Mouse (Mus musculus): ENCODE data around the gene Camk2n2. TPM values are rescaled to one million over a fixed set of nuclear protein-coding genes. Genes with fewer than 3 reads are reported as not detected.
A peak's percentile ranks its signal among the peaks of the same experiment; 100 is the strongest.

Gene Camk2n2
- polyA plus RNA-seq, 2 experiments: 1.1 to 4.3 TPM

DNA sequence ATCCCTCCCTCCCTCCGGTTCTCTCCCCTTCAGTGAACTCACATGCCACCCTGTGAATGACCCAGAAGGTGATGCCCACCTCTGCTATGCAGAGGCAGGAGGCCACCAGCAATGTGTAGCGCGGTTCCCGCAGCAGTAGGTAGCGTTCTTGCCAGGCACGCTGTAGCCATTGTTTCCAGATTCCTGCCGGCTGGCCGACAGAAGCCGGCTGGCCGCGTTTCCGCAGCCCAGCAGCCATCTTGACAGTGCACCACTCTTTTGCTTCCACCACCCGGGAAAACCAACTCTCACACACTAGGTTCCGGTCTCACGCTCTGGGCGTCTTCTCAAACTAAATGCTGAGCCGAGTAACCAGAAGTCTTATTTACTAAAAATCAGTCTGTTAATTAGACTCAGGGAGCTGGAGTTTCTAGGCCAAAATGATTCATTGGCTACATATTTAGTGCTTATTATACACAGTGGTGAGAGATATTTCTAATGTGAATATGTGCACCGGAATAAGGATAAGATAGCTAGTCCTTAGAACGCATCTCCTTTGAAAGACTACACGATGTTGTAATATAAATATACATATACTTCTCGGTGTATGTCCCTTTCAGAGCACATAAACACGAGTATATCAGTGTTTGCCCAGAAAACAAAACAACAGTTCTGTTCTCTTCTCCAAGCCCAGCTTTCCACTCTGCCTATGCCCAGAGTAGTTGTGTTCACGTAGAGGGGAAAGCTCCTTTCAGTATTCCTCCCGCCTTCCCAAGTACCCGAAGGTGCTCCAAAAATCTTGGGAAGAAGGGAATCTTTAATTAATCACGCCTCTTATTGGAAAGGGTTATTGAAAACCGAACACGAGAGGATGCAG lies 10.4 kb downstream of the Camk2n2 start:
- no peaks in the 10 kb centered on the region for H3K9me3 ChIP-seq (ENCODE audit: control insufficient read depth, low read length)
- no peaks in the 10 kb centered on the region for H3K27me3 ChIP-seq (ENCODE audit: control insufficient read depth, insufficient read depth, low read length)
- peak overlapping the region; percentile 76 for H3K9ac ChIP-seq (ENCODE audit: low read depth, low read length, severe bottlenecking)
- WGBS: under 1% methylated on average over 28 of the region's 28 CpGs
- TF ChIP-seq POLR2A (IDR thresholded peaks at IDR 0.05; ENCODE audit: borderline replicate concordance, extremely low read depth, insufficient read depth, insufficient read length): peak; percentile 91; the same call in 1 of the 2 replicates
- peaks cover 21% of the 10 kb centered on the region for H3K36me3 ChIP-seq (ENCODE audit: control insufficient read depth, insufficient read depth, low read length)
- H3K4me3 ChIP-seq (replicated peaks; ENCODE audit: low read length): peak overlapping the region; percentile 77
- H3K4me2 ChIP-seq (replicated peaks; ENCODE audit: low read depth, low read length, severe bottlenecking): peak overlapping the region; percentile 99
- peak overlapping the region; percentile 74 for H3K27ac ChIP-seq (replicated peaks; ENCODE audit: low read depth, low read length)
- H3K4me1 ChIP-seq (ENCODE audit: control insufficient read depth, insufficient read depth, low read length): 0 out of 2 replicates have a peak, but pooled peaks cover 6% of the 10 kb centered on the region
- ATAC-seq (ENCODE audit: low FRiP score, low read depth) (peak; percentile 75), DNase-seq (ENCODE audit: low spot score) (peak; percentile 78)

DNA sequence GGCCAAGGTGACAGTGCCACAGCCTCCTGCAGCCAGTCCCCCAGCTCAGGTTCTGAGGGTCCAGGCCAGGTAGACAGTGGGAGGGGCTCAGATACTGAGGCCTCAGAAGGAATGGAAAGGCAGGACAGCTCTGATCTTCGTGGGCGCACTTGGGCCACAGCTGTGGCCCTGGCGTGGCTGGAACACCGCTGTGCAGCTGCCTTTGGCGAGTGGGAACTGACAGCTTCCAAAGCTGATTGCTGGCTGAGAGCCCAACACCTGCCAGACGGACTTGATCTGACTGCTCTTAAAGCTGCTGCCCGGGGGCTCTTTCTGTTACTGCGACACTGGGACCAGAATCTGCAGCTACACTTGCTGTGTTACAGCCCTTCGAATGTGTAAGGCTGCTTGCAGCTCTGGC lies 16.4 kb downstream of the Camk2n2 start:
- H3K9me3 ChIP-seq (ENCODE audit: control insufficient read depth, low read length): no peaks in the 10 kb centered on the region
- no peaks in the 10 kb centered on the region for H3K27me3 ChIP-seq (ENCODE audit: control insufficient read depth, insufficient read depth, low read length)
- H3K36me3 ChIP-seq (ENCODE audit: control insufficient read depth, insufficient read depth, low read length): peaks cover 39% of the 10 kb centered on the region
- TF ChIP-seq POLR2A (IDR thresholded peaks at IDR 0.05; ENCODE audit: borderline replicate concordance, extremely low read depth, insufficient read depth, insufficient read length): no peak
- DNase-seq (ENCODE audit: low spot score): peak; percentile 78
- WGBS: 53% methylated on average over 9 of the region's 9 CpGs
- no peak overlapping the region for H3K4me3 ChIP-seq (replicated peaks; ENCODE audit: low read length)
- H3K4me2 ChIP-seq (replicated peaks; ENCODE audit: low read depth, low read length, severe bottlenecking): no peak overlapping the region
- H3K9ac ChIP-seq (ENCODE audit: low read depth, low read length, severe bottlenecking): 0 out of 2 replicates have a peak overlapping the region, but pooled peaks have one; percentile 12
- no peak overlapping the region for H3K27ac ChIP-seq (replicated peaks; ENCODE audit: low read depth, low read length)
- H3K4me1 ChIP-seq (ENCODE audit: control insufficient read depth, insufficient read depth, low read length): 0 out of 2 replicates have a peak, but pooled peaks cover 2% of the 10 kb centered on the region
- ATAC-seq (ENCODE audit: low FRiP score, low read depth): peak; percentile 38; the same call in 1 of the 2 replicates

GRCm38 (mm10) chr16:20600511-20600910 lies 20.6 kb downstream of the Camk2n2 start:
- Histone ChIP-seq H3K27ac (replicated peaks; ENCODE audit: low read depth, low read length) (no peak overlapping the region), H3K9me3 (ENCODE audit: control insufficient read depth, low read length) (no peaks in the 10 kb centered on the region), H3K9ac (ENCODE audit: low read depth, low read length, severe bottlenecking) (no peak overlapping the region), H3K4me1 (ENCODE audit: control insufficient read depth, insufficient read depth, low read length) (no peaks in the 10 kb centered on the region), H3K36me3 (ENCODE audit: control insufficient read depth, insufficient read depth, low read length) (peaks cover 16% of the 10 kb centered on the region), H3K4me2 (replicated peaks; ENCODE audit: low read depth, low read length, severe bottlenecking) (no peak overlapping the region), H3K4me3 (replicated peaks; ENCODE audit: low read length) (no peak overlapping the region), H3K27me3 (ENCODE audit: control insufficient read depth, insufficient read depth, low read length) (no peaks in the 10 kb centered on the region)
- 77% methylated on average over 5 of the region's 5 CpGs for WGBS
- no peak for DNase-seq (ENCODE audit: low spot score)
- ATAC-seq (ENCODE audit: low FRiP score, low read depth): no peak
- no peak for TF ChIP-seq POLR2A (IDR thresholded peaks at IDR 0.05; ENCODE audit: borderline replicate concordance, extremely low read depth, insufficient read depth, insufficient read length)

GRCm38 (mm10) chr16:20596687-20597441 lies 24.2 kb downstream of the Camk2n2 start:
- no peak overlapping the region for H3K9ac ChIP-seq (ENCODE audit: low read depth, low read length, severe bottlenecking)
- 39% methylated on average over 7 of the region's 7 CpGs for WGBS
- H3K4me3 ChIP-seq (replicated peaks; ENCODE audit: low read length): no peak overlapping the region
- DNase-seq (ENCODE audit: low spot score): no peak
- no peak overlapping the region for H3K4me2 ChIP-seq (replicated peaks; ENCODE audit: low read depth, low read length, severe bottlenecking)
- no peak for TF ChIP-seq POLR2A (IDR thresholded peaks at IDR 0.05; ENCODE audit: borderline replicate concordance, extremely low read depth, insufficient read depth, insufficient read length)
- no peaks in the 10 kb centered on the region for H3K36me3 ChIP-seq (ENCODE audit: control insufficient read depth, insufficient read depth, low read length)
- H3K27me3 ChIP-seq (ENCODE audit: control insufficient read depth, insufficient read depth, low read length): peaks cover 17% of the 10 kb centered on the region
- no peaks in the 10 kb centered on the region for H3K9me3 ChIP-seq (ENCODE audit: control insufficient read depth, low read length)
- ATAC-seq (ENCODE audit: low FRiP score, low read depth): no peak
- no peak overlapping the region for H3K27ac ChIP-seq (replicated peaks; ENCODE audit: low read depth, low read length)
- H3K4me1 ChIP-seq (ENCODE audit: control insufficient read depth, insufficient read depth, low read length): no peaks in the 10 kb centered on the region

DNA sequence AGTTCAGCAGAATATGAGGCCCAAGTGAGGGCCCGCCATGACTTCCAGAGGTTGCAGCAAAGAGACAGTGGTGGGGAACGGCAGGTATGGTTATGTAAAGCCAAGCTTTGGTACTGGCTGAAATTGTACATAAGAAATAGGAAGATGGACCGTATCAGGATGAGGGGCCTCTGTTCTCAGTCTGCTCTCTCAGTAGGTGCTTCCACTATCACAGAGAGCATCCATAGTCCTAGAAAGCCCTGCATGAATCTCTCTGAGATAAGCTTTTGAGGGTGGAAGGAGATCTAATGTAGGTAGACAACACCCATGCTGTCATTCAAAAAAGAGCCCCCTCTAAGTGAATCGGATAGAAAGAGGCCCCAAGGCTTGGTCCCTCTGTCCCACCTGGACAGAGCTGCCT lies 25.4 kb downstream of the Camk2n2 start:
- Histone ChIP-seq H3K4me3 (replicated peaks; ENCODE audit: low read length) (no peak overlapping the region), H3K36me3 (ENCODE audit: control insufficient read depth, insufficient read depth, low read length) (no peaks in the 10 kb centered on the region), H3K9me3 (ENCODE audit: control insufficient read depth, low read length) (no peaks in the 10 kb centered on the region), H3K27ac (replicated peaks; ENCODE audit: low read depth, low read length) (no peak overlapping the region), H3K4me1 (ENCODE audit: control insufficient read depth, insufficient read depth, low read length) (peaks cover 5% of the 10 kb centered on the region; the same call in 1 of the 2 replicates), H3K27me3 (ENCODE audit: control insufficient read depth, insufficient read depth, low read length) (peaks cover 28% of the 10 kb centered on the region), H3K9ac (ENCODE audit: low read depth, low read length, severe bottlenecking) (no peak overlapping the region), H3K4me2 (replicated peaks; ENCODE audit: low read depth, low read length, severe bottlenecking) (no peak overlapping the region)
- ATAC-seq (ENCODE audit: low FRiP score, low read depth) (no peak), DNase-seq (ENCODE audit: low spot score) (no peak)
- WGBS: 85% methylated on average over 4 of the region's 4 CpGs
- TF ChIP-seq POLR2A (IDR thresholded peaks at IDR 0.05; ENCODE audit: borderline replicate concordance, extremely low read depth, insufficient read depth, insufficient read length): no peak
